Mouse (Mus musculus): Measurements from ENCODE around the gene Ebf1.
"Not testable (repeated sequence)": the region's sequence is repeated elsewhere in the genome, so short reads cannot be mapped to it uniquely, and the experiment has no call there.

The Ebf1 gene

DNA sequence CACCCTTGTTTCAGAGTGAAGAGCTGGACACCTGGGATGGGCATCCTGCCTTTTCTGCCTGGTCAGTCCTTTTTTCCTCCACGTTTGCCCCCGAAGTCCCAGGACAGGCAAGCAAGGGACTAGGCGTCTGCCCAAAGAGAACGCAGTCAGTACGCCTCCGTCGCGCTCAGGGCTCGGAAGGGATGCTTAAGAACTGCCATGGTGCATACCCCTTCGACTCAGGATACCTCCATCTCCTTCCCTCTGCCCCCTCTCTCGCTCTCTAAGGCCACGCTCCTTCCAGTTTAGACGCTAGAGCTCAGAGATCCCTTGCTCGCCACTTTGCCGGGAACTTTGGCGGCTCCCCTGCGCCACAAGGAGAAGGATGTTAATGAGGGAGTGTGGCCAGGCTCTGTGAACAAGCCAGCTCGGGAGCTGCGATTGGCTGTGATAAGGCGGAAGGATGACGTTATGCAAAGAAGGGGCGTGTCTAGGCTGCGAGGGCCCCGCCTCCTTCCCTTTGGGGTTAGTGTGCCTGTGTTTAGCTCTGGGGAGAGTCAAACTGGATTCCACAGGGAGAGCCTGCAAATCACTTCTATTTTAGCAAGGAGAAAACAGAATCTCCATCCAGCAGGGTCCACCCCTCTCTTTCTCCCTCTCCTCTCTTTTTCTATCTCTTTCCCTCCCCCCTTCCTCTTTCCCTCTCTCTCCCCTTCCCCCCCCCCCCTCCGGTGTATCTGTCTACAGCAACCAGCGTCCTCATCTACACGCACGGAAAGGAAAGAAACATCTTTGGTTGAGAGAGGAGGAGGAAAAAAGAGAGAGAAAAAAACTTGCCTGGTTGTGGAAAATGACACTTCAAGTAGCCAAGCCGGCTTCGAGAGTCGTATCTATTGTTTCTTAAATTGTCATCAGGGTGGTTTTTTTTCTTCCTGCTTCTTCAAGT, at the start of gene Ebf1:
Gene Ebf1 (plus strand): TSS at position 530 of the 925 bp plus-strand sequence.
- peak; percentile 96 to 97 for DNase-seq

DNA sequence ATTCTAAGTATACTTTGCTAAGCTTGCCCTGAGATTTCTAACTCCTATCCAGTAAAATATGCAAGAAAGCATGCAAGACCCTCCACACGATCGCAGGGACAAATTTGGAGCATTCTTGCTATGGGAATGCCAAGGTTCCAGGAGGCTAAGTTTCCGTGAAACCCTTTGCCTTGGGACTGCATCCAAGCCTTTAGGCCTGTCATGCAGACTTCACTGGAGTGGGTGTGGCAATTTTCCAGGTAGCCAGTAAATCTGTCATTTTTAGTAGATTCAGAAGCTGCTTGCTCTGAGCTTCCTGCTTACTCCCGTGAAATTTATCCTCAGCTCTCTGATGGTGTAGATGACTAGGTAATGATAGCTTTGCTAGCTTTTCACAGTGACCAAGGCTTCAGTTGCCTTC, 46.8 kb upstream of the Ebf1 start:
- not testable (repeated sequence) for DNase-seq

DNA sequence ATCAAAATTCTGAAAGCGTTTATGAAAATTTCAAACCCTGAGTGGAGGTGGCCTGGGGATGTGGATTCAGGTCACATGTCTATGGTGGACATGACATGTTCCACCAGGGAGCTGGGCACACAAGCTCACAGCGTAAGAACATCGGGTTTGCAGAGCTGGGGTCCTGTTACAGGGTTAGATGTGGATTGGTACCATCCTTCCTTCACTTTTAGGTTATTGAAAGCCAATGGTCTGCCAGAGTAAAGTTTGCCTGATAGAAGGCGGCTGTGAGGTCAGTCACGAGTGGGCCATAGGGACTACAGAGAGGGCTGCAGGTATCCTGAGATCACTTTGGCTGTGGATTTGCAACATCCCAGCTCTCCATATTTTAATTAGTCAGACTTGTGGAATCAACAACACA, 44.3 kb upstream of the Ebf1 start:
- DNase-seq, result no peak

DNA sequence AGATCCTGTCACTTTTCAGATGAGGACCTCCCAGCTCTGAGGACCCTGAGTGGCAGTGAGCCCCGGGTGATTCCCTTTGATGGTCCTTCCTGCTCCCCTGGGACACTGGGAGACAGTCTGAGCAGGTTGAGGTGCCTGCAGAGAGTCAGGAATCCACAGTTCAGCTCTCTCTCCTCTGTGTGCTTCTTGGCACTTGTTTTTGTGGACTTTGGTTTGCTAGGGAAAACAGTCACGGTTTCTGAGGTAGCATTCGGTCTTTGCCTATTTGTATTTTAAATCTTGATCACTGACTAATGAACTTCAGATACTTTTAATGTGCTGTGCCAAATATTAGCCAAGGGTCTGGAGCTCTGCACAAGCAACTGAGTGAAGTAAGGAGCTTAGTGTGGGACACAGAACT, 43.7 kb upstream of the Ebf1 start:
- no peak for DNase-seq

DNA sequence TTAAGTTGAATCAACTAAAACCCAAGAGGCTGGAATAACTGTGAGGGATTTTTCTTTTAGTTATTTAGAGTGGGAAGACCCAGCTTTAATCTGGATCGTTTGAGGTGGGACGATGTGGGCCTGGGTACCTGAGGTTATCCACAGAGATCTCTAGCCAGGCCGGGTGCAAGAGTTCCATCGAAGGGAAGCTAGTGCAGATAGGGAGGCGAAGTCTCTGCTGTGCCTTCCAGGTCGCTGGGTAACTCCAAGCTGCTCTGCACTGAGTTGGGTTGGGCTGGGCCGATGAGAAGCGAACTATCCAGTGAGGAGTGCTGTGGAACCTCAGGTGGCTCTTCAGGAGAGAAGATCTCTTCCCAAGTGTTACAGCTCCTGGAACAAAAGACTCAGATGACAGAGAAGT, 42.7 kb upstream of the Ebf1 start:
- DNase-seq, result no peak

DNA sequence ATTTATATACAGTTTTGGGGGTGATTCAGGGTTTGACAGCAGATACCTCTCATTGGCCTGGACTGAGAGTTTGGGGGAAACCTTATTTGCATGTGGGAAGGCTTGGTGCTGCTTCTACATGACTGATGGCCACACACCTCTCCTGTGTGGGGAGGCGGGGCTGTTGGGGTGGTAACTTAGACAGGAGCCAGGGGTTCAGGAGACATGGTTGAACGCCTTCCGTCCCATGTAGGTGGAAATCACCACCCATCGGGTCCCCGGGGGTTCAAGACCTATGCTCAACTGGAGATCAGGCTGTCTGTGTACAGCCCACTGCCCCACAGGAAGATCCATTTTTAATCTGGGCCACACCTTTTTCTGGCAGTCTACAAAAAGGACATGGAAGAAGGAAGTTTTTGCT, 42.3 kb upstream of the Ebf1 start:
- DNase-seq, result peak; percentile 86 to 92

DNA sequence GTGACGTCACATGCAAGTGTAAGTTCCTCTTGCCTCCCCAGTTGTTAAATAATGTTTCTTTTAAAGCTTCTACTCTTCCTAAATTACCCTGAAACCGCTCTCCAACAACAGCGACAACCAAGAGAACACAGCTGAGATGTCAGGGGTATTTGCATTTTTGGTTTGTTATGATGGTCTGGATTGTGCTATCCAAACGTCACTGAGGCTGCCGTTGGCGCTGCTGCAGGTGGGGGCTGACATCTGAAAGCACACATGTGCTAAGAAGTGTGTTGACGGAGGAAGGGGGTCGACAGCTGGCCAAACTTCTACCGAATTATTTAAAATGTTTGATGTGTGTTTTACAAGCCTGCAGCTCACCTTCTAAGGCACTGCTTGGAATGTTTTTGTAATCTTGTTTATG, 39.2 kb upstream of the Ebf1 start:
- DNase-seq, result peak; percentile 53 to 62

DNA sequence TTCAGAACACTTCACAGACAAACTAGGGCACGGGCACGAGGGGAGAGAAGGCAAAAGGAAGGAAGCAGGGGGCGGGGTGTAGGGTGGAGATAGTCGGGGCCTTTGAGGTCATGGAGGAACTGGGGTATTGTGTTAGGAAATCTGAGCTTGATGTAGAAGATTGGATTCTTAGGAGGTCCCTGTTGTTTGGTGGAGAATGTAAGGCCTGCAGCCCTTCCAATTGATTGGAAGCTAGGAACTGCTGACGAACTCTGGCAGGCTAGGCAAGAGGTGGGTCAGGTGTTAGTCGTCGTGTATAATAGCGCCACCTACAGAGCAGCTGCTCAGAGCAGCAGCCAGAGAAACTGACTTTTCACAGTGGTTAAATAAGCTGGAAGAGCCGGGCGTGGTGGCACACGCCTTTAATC, 35.8 kb upstream of the Ebf1 start:
- peak; percentile 72 for DNase-seq

DNA sequence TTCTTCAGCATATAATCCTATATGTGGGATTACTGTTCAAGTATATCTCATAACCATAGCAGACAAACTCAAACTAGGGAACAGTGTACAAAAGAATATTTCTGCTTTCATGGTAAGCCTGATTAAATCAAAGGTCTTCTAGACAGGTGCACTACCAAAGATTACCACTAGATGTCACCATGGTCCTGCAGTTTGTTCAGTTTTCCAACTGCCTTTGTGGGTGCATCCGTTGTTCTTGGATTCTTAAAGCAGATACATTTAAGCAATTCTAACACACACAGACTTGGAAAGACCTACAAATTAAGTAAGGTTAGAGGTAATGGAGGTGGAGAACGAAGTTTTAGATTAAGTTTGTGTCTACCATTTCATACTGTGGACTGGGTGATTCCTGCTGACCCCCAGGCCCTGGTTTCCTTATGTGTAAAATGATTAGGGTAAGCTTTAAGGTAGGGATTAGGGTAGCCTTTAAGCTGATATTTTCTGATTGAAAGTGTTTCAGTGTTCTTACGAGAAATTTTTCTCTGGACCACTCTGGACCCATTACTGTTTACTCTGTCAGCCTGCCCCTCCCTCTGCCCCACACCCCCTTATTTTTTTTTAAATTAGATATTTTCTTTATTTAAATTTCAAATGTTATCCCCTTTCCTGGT, 30.9 kb upstream of the Ebf1 start:
- peak; percentile 86 to 88 for DNase-seq

DNA sequence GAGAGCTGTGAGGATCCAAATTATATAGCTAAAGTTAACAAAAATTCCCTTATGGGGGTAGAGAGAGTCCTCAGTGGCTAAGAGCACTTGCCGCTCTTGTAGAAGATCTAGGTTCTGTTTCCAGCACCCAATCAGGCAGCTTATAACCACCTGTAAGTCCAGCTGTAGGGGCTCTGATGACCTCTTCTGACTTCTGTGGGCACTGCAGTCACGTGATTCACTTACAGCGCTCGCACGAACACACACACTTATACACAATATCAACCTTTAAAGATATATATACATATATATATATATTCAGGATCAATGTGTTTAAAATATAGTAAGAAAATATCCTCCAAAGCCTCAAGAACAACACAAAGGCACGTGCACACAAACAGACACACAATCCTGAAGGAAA, 24.1 kb upstream of the Ebf1 start:
- no peak for DNase-seq

DNA sequence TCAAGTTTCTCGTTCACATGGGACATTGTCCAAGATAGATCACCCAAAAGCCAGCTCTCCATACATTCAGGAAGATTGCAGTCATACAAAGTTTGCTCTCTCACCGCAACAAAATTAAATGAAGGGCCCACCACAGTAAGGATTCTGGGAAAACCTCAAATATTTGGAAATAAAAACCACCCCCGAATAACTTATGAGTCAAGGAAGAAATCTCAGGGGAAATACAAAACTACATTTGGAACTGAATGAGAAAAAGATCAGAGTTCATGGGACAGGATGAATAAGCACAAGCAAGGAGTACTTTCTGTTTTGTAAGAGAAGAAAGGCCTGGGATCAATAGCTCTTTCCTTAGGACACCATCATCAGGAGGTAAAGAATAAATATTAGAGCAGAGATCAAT, 22.3 kb upstream of the Ebf1 start:
- no peak for DNase-seq

DNA sequence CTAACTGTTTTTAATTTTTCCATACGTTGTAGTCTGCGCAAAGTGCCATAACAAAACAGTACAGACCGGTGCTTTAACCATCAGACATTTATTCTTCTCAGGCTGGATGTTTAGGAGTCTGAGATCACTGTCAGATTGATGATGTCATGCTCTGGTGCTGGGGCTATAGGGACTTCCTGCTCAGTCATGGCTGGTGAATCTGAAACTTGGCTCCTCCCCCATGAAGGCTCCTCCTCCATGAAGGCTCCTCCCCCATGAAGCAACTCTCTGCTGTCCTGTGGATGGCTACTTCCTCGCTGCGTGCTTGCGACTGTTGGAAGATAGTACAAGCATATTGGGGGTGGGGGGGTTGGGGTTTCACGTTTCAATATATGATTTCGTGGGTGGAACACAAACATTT, 10.2 kb upstream of the Ebf1 start:
- peak; percentile 64 to 75 for DNase-seq

DNA sequence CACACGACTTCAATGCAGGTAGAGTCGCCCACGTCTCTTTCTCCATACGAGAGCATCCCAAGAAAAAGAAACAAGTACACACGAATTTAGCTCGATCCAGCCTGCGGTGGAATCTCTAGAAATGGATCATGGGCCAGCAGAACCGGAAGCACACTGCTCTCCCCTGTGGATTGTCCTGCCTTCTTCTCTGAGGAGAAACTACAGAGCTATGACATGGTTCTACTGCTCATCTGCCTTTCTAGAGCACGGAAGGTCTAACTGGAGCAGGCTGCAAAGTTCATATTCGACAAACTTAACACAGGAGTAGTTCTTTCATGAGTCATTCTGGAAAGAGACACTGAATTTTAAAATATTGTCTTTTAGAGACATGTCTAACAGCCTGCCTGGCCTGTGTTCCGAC, 8.5 kb upstream of the Ebf1 start:
- no peak for DNase-seq

DNA sequence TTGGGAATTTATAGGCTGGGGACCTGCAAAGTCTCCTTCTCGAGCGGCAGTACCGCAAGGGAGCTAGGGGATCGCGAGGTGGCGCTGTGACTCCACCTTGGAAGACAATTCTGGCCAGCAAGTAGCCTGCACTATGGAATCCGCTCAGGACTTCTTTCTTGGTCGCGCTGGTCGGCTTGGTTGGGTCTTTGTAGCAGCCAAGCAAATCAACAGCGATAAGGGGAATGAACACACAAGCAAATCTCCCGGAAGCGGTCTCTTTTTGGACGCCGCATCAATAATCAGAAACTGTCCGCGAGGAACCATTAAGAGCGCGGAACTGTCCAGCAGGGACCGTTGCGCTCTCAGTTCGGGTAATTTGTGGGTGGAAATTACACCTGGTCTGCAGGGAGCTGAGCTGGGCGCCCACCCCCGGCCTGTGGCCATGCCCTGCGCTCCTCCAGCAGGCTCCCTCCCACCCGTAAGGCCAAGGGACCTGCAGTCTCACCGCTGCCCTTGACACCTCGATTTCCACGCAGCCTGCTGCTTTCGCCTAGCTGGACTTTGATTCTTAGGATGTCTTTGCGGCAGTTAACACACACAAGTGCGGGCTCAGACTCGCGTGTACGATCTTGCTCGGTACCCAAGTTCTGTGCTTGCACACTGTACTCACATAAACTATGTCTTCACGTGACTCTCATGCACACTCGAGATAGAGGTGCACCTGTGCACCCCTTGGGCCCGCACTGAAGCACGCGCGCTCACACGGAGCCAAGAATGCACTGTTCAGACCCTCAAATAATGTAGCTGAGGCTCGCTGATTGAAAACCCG, 5.9 kb upstream of the Ebf1 start:
- DNase-seq, result peak; percentile 91 to 92

DNA sequence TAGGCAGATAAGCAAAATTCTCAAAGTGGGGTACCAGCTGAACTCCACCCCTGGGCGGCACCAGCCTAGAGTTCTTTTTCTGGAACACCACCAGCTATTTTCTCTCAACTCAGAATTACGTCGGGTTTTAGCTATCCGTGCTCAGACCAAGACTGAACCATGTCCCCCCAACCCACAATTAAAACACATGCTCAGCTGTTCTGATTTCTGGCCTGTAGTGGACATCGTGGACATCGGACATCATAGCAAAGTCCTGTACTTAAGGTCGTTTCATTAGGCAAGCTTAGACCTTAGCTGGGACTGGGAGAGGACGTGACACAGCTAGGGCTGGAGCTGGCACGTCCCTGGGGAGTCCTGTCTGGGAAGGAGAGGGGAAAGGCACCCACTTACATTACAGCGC, 5.0 kb upstream of the Ebf1 start:
- peak; percentile 34 to 47 for DNase-seq

DNA sequence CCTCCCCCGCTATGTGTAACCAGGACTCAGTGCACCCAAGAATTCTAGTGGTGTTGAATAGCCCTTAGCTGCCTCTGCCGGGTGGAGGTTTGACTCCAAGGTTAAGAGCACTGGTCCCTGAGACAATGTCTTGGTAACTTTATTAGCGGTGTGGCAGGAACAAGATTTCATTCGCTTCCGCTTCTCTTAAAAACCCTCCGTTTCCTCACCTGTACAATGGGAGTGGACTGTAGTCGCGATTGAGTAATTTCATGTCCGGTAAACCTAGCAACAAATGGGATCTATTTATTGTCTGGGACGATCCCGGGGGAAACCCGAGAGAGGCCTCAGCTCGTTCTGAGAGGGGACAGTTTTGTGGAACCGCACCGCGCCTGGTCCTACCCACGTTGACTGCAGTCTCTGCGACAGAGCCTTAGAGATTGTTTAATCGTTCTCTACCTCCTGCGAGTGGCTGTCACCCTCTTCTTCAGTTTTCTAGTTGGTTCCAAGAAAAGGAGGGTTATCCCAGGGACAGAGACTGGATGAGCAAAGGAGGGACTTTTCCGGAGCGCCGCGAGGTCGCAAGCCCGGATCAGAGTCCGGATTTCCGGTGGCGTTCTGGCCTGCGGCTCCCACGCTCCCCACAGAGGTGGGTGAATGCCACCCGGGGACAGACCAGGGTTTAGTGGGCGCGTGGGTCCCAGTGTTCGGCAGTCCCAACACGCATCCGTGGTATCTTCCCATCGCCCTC, 4.3 kb upstream of the Ebf1 start:
- DNase-seq, result peak; percentile 64

DNA sequence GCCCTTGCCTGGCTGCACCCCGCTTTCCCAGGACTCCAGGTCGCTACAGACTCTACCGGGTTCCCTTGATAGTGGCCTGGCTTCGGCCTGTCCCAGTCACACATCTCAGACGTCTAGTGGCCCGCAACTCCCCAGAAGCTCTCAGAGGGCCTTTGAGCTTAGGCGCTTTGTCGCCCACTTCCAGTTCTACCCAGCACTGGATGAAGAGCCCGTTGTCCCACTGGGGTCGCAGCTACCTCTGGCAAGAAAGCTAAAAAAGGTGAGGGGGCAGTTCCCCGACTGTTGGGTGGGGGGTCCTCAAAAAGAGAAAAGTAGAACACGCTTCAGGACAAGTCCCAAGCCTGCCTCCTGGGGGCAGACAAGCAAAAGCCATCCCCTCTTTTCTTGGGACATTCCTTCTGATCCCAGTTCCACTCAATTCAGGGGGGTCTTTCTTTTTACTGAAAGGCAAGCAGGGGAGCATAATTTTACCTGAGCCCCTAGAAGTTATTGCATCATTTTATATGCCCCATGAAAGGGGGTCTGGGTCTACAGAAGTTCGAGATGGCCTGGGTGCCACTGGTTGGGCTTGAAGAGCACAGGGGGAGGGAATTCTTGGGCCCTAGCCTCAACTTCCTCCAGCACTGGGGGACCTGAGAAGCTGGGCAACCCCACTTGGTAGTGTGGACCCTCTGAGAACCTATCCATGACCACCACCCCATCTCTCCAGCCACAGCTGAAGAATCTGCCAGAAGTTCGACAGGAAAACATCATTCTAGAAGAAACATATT, 3.5 kb upstream of the Ebf1 start:
- no peak for DNase-seq

DNA sequence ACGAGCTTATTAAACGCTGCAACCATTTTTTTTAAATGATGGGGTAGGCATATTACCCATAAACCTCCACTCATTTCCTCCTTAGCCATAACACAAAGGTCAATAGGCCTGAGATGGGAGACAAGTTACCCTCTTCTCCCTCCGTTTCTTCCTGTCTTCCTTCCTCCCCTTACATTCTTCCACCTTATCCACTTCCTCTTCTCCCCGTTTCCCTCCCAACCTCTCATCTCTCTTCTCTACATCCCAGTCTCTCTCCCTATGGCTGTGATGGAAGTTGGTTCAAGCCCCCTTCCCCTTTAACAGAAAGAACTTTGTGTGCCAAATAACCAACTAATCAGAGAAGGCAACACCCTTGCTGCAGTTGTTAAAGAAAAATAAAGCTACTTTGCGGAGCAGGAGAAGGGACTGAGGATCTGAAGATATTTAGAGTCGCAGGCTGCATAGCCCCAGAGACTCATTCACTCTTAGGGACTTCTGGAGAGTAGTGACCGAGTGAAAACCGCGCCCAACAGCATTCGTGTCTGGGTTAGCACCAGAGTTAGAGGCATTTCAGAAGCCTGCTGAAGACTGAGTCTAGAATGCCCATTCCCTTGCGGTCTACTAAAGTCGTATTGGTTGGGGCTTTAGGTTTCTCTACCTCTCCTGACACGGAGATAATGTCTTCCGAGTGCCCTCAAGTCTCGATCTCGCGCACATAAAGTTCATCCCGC, 884 bp upstream of the Ebf1 start:
- no peak for DNase-seq

DNA sequence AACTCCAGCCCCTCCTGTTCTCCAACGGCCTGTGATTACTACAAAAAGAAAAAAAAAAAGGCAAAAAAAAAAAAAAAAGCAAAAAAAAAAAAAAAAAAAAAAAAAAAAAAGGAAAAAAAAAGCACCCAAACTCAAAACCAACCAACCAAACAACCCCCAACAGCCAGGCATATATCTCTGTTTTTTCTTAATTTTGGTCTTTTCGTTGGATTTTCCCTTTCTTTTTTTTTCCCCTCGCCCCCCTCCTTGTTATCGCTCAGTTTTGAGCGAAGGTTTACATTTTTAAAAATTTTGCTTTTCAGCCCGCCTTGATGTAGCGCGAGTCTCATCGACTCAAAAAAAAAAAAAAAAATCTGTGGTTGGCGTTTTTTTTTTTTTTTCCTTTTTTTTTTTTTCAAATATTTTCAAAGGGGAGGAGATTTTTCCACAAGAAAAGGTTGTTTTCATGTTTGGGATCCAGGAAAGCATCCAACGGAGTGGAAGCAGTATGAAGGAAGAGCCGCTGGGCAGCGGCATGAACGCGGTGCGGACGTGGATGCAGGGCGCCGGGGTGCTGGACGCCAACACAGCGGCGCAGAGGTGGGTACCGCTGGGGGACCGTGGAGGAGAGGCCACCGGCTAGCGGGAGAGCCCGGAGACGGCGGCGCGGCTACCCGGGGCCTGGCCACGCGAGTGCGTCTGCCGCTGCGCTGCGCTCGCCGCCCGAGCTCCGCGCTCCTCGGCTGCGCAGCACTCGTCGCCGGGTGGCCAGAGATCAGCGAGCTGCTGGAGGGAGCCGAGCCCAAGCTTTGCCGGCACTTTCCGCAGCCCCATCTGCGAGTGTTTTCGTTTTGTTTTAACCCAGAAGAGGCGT, 843 bp downstream of the Ebf1 start:
- peak; percentile 67 to 72 for DNase-seq
